Mouse (Mus musculus): Measurements from ENCODE around the gene Gm20503. TPM values are rescaled to one million over a fixed set of nuclear protein-coding genes. Genes with fewer than 3 reads are reported as not detected.

Gene Gm20503
- polyA plus RNA-seq, 1 experiment from 2014 or later: 23.8 TPM

DNA sequence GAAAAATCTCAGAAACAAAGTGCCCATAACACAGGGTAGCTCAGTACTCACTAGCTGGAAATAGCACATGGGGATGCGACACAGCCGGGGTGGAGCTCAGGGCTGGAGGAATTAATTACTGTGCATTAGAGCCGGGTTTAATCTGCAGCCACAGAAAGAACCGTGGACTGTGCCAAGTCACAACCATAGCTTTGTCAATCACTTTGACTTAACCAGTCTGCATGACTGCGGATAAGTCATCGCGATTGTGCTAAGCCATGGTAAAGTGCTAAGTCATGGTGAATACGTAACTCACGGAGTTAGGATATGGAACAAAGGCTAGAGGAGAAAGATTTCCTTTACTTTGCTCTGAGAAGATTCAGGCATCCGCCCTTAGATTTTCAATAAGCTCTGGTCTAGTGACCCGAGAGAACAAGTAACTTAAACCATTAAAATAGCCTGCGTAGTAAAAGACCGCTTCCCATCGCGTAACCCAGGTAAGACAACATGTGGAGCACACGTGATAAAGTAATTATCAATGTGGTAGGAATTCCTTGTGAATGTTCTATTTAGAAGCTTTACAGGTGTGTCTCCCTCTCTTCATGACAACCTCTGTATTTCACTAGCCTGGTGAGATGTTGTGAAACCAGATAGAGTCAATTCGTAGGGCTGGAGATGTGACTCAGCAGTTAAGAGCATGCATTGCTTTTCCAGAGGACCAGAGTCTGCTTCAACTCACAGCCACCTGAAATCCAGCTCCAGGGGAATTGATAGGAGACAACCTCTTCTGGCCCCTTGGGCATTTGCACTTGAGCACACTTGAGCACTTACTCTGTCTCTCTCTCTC lies 12.2 kb upstream of the Gm20503 start:
- no peak overlapping the region for H3K4me3 ChIP-seq (replicated peaks)
- H3K36me3 ChIP-seq: no peaks in the 10 kb centered on the region
- 80% methylated on average over 17 of the region's 17 CpGs for WGBS
- H3K4me1 ChIP-seq: peaks cover 12% of the 10 kb centered on the region
- H3K9me3 ChIP-seq (replicated peaks): no peaks in the 10 kb centered on the region
- H3K27me3 ChIP-seq: no peaks in the 10 kb centered on the region
- no peak for ATAC-seq (ENCODE audit: insufficient number of reproducible peaks, low FRiP score, low TSS enrichment, low read depth)
- no peak overlapping the region for H3K27ac ChIP-seq (replicated peaks)
- H3K4me2 ChIP-seq (replicated peaks): no peak overlapping the region
- no peak overlapping the region for H3K9ac ChIP-seq

DNA sequence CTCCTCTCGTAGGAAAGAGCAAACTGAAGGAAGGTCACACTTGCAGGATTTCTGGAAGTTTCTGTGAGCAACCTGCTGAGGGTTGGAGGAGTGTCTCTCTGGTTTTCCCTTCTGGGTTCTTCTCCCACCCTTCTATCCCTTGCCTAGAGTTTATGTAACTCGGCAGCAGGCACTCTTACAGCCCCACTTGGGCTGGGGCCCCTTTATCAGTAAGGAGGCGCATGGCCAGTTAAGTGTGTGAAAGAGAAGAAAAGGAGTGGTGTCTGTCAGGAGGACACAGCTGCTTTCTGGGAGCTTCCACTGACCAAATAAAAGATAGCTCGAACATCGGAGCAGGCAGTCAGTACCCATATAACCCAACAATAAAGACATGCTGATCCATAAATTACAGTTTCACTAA lies 10.8 kb upstream of the Gm20503 start:
- H3K4me1 ChIP-seq: peaks cover 5% of the 10 kb centered on the region; the same call in 1 of the 2 replicates
- WGBS: 78% methylated on average over 5 of the region's 5 CpGs

DNA sequence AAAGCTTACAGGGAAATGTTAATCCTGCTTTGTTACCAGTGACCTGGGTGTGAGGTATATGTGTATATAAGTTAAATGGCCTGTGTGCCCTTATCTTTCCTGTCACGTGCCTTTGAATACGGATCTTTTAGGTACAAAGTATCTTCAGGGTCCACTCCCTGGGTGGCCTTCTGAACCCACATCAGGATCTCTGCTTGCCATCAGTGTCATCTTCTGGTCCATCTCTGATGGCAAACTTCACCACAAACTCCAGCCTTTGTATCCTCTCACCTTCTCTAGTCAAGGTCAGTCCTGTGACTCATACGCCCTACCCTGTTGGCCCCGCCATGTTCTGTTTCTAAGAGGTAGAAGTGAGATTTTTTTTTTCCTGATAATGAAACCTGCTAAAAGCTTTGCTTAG lies 8.2 kb upstream of the Gm20503 start, which contains the start of gene Dnajc25:
Gene Dnajc25, plus strand, starts transcription at position 301 of the 400 bp plus-strand sequence.
- no peaks in the 10 kb centered on the region for H3K4me1 ChIP-seq
- H3K4me3 ChIP-seq (replicated peaks): no peak within 1 kb of the TSS
- H3K4me2 ChIP-seq (replicated peaks): no peak within 1 kb of the TSS
- no peak within 1 kb of the TSS for H3K9ac ChIP-seq
- H3K27me3 ChIP-seq: no peaks in the 10 kb centered on the region
- no peaks in the 10 kb centered on the region for H3K36me3 ChIP-seq
- H3K27ac ChIP-seq (replicated peaks): no peak within 1 kb of the TSS
- ATAC-seq (ENCODE audit: insufficient number of reproducible peaks, low FRiP score, low TSS enrichment, low read depth): no peak
- no peaks in the 10 kb centered on the region for H3K9me3 ChIP-seq (replicated peaks)
- WGBS: 91% methylated on average over 4 of the region's 4 CpGs

More for the DNA sequence above, 10.8 kb upstream of the Gm20503 start:
- H3K27me3 ChIP-seq: no peaks in the 10 kb centered on the region
- no peak overlapping the region for H3K9ac ChIP-seq
- H3K9me3 ChIP-seq (replicated peaks): no peaks in the 10 kb centered on the region
- no peak overlapping the region for H3K4me2 ChIP-seq (replicated peaks)
- H3K36me3 ChIP-seq: no peaks in the 10 kb centered on the region
- no peak for ATAC-seq (ENCODE audit: insufficient number of reproducible peaks, low FRiP score, low TSS enrichment, low read depth)
- H3K4me3 ChIP-seq (replicated peaks): no peak overlapping the region
- H3K27ac ChIP-seq (replicated peaks): no peak overlapping the region

DNA sequence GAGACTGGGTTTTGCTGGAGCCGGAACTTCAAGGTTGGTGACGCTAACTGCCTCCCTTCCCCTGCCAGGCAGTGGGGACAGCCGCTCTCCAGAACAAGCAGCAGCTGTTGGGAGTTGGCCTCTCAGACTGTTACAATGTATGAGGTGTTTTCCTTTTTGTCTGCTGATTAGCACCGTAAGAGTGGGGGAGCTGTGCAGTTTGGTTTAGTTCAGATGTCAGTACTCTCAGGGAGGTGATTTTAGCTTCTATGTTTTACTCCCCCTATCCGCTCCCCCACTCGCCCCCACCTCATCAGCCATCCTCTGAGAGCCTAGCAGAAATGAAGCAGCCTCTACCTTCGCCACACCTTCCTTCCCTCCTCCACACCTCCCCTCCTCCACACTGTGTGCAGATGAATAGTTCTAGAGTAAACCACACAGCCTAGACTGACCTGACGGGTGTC lies 7.7 kb upstream of the Gm20503 start:
- Histone ChIP-seq H3K4me3 (replicated peaks) (no peak overlapping the region), H3K4me1 (no peaks in the 10 kb centered on the region), H3K9ac (no peak overlapping the region), H3K36me3 (no peaks in the 10 kb centered on the region), H3K27me3 (no peaks in the 10 kb centered on the region), H3K27ac (replicated peaks) (no peak overlapping the region), H3K4me2 (replicated peaks) (no peak overlapping the region), H3K9me3 (replicated peaks) (no peaks in the 10 kb centered on the region)
- no peak for ATAC-seq (ENCODE audit: insufficient number of reproducible peaks, low FRiP score, low TSS enrichment, low read depth)
- 72% methylated on average over 8 of the region's 8 CpGs for WGBS

DNA sequence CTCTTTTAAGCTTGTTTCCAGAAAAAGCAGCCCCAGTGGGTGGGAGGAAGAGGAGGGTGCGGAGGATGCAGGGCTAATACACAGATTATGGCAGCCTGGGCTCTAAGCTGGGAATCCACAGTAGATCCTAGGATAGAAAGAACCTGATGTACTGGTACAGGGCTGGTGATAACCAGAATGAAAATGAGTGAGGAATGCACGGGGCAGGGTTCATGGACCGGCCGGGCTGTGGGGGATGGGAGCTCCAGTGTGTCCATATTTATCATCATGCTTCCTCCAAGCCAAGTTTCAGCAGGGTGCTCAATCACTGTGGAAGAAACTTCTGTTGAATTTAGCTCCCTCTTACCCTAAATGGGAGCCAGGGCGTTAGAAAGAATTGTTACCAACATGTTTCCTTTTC lies 5.9 kb upstream of the Gm20503 start:
- H3K27ac ChIP-seq (replicated peaks): no peak overlapping the region
- no peak overlapping the region for H3K4me2 ChIP-seq (replicated peaks)
- no peak for ATAC-seq (ENCODE audit: insufficient number of reproducible peaks, low FRiP score, low TSS enrichment, low read depth)
- WGBS: 80% methylated on average over 5 of the region's 5 CpGs
- H3K9ac ChIP-seq: no peak overlapping the region
- no peak overlapping the region for H3K4me3 ChIP-seq (replicated peaks)
- no peaks in the 10 kb centered on the region for H3K4me1 ChIP-seq
- no peaks in the 10 kb centered on the region for H3K27me3 ChIP-seq
- H3K36me3 ChIP-seq: no peaks in the 10 kb centered on the region
- no peaks in the 10 kb centered on the region for H3K9me3 ChIP-seq (replicated peaks)

GRCm38 (mm10) chr4:58998688-58999087 lies 4.3 kb upstream of the Gm20503 start:
- Histone ChIP-seq H3K4me1 (peaks cover 5% of the 10 kb centered on the region), H3K9ac (no peak overlapping the region), H3K27ac (replicated peaks) (no peak overlapping the region), H3K4me2 (replicated peaks) (no peak overlapping the region), H3K36me3 (no peaks in the 10 kb centered on the region), H3K9me3 (replicated peaks) (no peaks in the 10 kb centered on the region), H3K27me3 (no peaks in the 10 kb centered on the region), H3K4me3 (replicated peaks) (no peak overlapping the region)
- no peak for ATAC-seq (ENCODE audit: insufficient number of reproducible peaks, low FRiP score, low TSS enrichment, low read depth)
- 87% methylated on average over 1 of the region's 1 CpGs for WGBS

DNA sequence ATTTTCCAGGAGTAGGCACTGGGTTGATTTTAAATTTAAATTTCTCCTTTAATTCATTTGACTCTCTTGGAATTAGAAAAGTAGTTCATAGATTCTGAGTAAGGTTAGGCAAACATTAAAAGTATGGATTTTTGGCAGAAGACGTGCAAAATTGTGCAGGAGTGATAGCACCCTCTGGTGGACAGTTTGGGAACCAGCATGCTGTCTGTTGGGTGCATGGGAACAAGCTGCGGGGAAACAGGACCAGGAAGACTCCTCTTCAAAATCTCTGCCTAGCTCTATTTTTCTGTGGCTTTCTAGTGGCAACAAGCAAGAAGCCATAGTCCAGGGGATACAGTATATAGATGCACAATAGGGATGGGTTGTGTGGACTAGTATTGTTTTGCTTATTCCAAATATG lies 3.3 kb upstream of the Gm20503 start:
- Histone ChIP-seq H3K9me3 (replicated peaks) (no peaks in the 10 kb centered on the region), H3K36me3 (no peaks in the 10 kb centered on the region), H3K9ac (no peak overlapping the region), H3K4me2 (replicated peaks) (no peak overlapping the region), H3K27me3 (no peaks in the 10 kb centered on the region), H3K4me3 (replicated peaks) (no peak overlapping the region), H3K4me1 (peaks cover 14% of the 10 kb centered on the region), H3K27ac (replicated peaks) (no peak overlapping the region)
- WGBS: 4% methylated on average over 2 of the region's 2 CpGs
- no peak for ATAC-seq (ENCODE audit: insufficient number of reproducible peaks, low FRiP score, low TSS enrichment, low read depth)

- peaks cover 22% of the 10 kb centered on the region for H3K4me1 ChIP-seq
- ATAC-seq (ENCODE audit: insufficient number of reproducible peaks, low FRiP score, low TSS enrichment, low read depth): no peak
- H3K9ac ChIP-seq: no peak overlapping the region
- H3K9me3 ChIP-seq (replicated peaks): no peaks in the 10 kb centered on the region
- H3K36me3 ChIP-seq: no peaks in the 10 kb centered on the region
- no peak overlapping the region for H3K4me3 ChIP-seq (replicated peaks)
- H3K27me3 ChIP-seq: no peaks in the 10 kb centered on the region
- 0% methylated on average over 2 of the region's 2 CpGs for WGBS
- H3K27ac ChIP-seq (replicated peaks): no peak overlapping the region
- H3K4me2 ChIP-seq (replicated peaks): no peak overlapping the region
These were observed 2.4 kb upstream of the Gm20503 start for GRCm38 (mm10) chr4:59000614-59001013.

- no peaks in the 10 kb centered on the region for H3K36me3 ChIP-seq
- no peak overlapping the region for H3K27ac ChIP-seq (replicated peaks)
- H3K9ac ChIP-seq: peak overlapping the region; percentile 91
- WGBS: 27% methylated on average over 7 of the region's 7 CpGs
- H3K9me3 ChIP-seq (replicated peaks): no peaks in the 10 kb centered on the region
- H3K4me3 ChIP-seq (replicated peaks): peak overlapping the region; percentile 80
- H3K27me3 ChIP-seq: no peaks in the 10 kb centered on the region
- no peak for ATAC-seq (ENCODE audit: insufficient number of reproducible peaks, low FRiP score, low TSS enrichment, low read depth)
- peaks cover 43% of the 10 kb centered on the region for H3K4me1 ChIP-seq
- peak overlapping the region; percentile 59 for H3K4me2 ChIP-seq (replicated peaks)
These were observed 793 bp downstream of the Gm20503 start for GRCm38 (mm10) chr4:59003806-59004200.

DNA sequence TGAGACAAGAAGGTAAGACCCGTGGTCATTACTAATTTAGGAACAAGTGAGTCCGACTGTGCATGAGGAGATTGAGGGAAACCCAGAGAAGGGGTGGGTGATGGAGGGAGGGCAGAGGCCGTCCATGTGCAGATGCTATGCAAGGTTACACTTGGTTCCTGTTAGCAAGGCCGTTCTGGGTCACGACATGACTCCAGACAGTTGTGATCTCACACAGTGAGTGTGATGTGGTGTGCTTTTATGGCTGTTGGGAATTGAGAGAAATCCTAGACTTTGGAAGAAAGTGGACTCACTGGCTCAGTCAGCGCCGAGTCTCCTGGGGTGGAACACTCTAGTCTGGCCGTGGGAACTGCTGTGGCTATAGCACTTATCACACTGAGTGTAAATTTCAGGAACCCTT lies 3.2 kb downstream of the Gm20503 start:
- no peaks in the 10 kb centered on the region for H3K9me3 ChIP-seq (replicated peaks)
- peaks cover 46% of the 10 kb centered on the region for H3K4me1 ChIP-seq
- H3K4me3 ChIP-seq (replicated peaks): no peak overlapping the region
- H3K4me2 ChIP-seq (replicated peaks): no peak overlapping the region
- no peak for ATAC-seq (ENCODE audit: insufficient number of reproducible peaks, low FRiP score, low TSS enrichment, low read depth)
- no peaks in the 10 kb centered on the region for H3K27me3 ChIP-seq
- H3K9ac ChIP-seq: no peak overlapping the region
- 47% methylated on average over 8 of the region's 8 CpGs for WGBS
- no peaks in the 10 kb centered on the region for H3K36me3 ChIP-seq
- H3K27ac ChIP-seq (replicated peaks): no peak overlapping the region

- H3K36me3 ChIP-seq: no peaks in the 10 kb centered on the region
- H3K27ac ChIP-seq (replicated peaks): no peak overlapping the region
- no peaks in the 10 kb centered on the region for H3K9me3 ChIP-seq (replicated peaks)
- ATAC-seq (ENCODE audit: insufficient number of reproducible peaks, low FRiP score, low TSS enrichment, low read depth): no peak
- H3K27me3 ChIP-seq: no peaks in the 10 kb centered on the region
- WGBS: 54% methylated on average over 6 of the region's 6 CpGs
- no peak overlapping the region for H3K4me2 ChIP-seq (replicated peaks)
- H3K4me3 ChIP-seq (replicated peaks): no peak overlapping the region
- peaks cover 46% of the 10 kb centered on the region for H3K4me1 ChIP-seq
- H3K9ac ChIP-seq: no peak overlapping the region
These were observed 4.0 kb downstream of the Gm20503 start for GRCm38 (mm10) chr4:59007016-59007415.

- Histone ChIP-seq H3K27ac (replicated peaks) (no peak overlapping the region), H3K27me3 (no peaks in the 10 kb centered on the region), H3K4me2 (replicated peaks) (no peak overlapping the region), H3K9ac (no peak overlapping the region), H3K9me3 (replicated peaks) (no peaks in the 10 kb centered on the region), H3K4me3 (replicated peaks) (no peak overlapping the region), H3K4me1 (peaks cover 41% of the 10 kb centered on the region), H3K36me3 (no peaks in the 10 kb centered on the region)
- 60% methylated on average over 5 of the region's 5 CpGs for WGBS
- no peak for ATAC-seq (ENCODE audit: insufficient number of reproducible peaks, low FRiP score, low TSS enrichment, low read depth)
These were observed 5.0 kb downstream of the Gm20503 start for GRCm38 (mm10) chr4:59007974-59008373.

All from embryonic facial prominence, embryonic 15.5 days (tissue).